Mouse (Mus musculus): Measurements from ENCODE around the gene Fam92a. TPM values are rescaled to one million over a fixed set of nuclear protein-coding genes. Genes with fewer than 3 reads are reported as not detected.

Gene Fam92a
- polyA plus RNA-seq, 1 experiment from 2014 or later = 33.9 TPM

Other genes with a start within 250 kb of the Fam92a start
- gene Gm10604, start 190.8 kb downstream of the Fam92a start, polyA plus RNA-seq (2015; fragmentation: Nextera tagmentation; extraction: Ambion mirVana) = 0.13 TPM in 1 of 2 replicates, not detected in the other
- gene Rbm12b2, start 82.6 kb downstream of the Fam92a start, polyA plus RNA-seq (2015; fragmentation: Nextera tagmentation; extraction: Ambion mirVana) = 5.4 and 5.9 TPM in 2 replicates
- 1.2 and 1.3 TPM in 2 replicates for gene Rbm12b1, start 31.8 kb downstream of the Fam92a start, polyA plus RNA-seq (2015; fragmentation: Nextera tagmentation; extraction: Ambion mirVana)